Mouse (Mus musculus) effector memory CD4-positive, alpha-beta T cell, adult 7 months (primary cell): ENCODE data around the gene Gemin7. TPM values are rescaled to one million over a fixed set of nuclear protein-coding genes. Genes with fewer than 3 reads are reported as not detected.

ENCODE experiments used
- polyA plus RNA-seq: library from polyadenylated mRNA; unstranded; fragments of 100-300 nt; shearing (Covaris generic); gene quantifications from one replicate; pipeline ENCODE4 v1.2.1, GENCODE M21; 2017

Gene Gemin7
- 105 TPM for polyA plus RNA-seq

DNA sequence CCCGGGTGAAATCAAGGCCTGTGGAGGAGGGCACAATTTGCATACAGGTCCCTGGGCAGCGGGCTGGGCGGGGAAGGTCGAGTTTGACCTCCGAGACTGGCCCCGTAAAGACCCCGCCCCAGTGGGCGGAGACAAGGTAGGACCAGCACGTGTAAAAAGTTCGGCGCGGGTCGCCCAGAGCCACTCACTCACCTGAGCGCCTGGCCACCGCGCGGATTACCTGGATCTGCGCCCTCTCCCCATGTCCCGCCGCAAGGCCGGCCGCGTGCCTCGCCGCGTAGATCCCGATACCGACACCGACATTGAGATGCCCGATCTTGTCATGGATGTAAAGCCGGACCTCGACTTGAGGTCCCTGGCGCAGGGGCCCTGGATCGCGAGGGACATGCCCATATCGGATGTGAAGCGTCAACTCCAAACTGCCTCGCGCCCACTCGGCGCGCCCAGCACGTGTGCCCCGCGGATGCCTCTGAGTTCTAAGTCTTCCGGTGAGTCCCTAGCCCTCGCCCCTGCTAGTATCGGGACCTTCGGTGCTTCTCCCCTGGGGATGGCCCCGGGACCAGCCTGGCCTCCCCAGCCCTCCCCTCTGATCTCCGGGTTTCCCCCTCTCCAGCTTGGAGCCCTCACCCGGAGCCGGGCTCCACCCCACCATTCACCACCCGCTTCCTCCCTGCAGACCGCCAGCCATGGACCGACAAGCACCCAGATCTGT, at the start of gene Gemin7, which contains the start of gene Zfp296:
Gene Gemin7, minus strand, starts transcription at position 455 of the 712 bp plus-strand sequence.
Gene Zfp296, plus strand, starts transcription at position 147 of the 712 bp plus-strand sequence.

DNA sequence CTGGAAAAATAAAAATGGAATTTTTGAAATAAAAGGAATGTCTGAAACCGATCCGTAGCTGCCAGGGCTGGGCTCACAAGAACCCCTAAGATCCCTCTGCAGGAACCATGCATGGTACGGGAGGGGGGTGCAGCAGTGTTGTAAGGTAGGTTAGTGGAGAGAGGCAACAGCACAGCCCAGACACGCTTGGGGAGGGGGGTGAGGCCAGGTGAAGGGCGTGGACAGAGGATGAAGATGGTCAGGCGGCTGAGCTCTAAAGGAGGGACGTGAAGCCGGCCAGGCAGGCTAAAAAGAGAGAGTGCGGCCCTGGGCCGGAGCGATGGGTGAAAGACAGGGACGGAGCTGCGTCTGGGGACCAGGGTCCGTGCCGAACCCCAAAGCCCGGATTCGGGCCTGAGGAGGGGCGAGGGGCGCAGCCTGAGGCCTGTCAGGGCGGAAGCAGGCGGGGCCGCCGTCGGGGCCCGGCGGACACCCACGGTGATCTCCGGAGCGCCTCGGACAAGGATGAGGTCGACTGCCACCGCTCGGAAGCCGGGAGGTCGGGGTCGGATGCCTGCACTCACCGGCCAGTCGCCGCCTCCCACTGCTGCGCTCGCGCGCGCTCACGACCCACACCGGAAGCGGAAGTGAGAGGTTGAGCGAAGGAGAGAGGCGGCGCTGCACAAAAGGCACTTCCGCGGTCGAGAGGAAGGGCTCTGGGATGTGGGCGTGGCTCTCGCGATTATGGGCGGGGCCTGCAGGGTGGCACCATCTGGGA, 26.6 kb upstream of the Gemin7 start, which contains the start of gene Clasrp:
Gene Clasrp, minus strand, starts transcription at position 638 of the 757 bp plus-strand sequence.

DNA sequence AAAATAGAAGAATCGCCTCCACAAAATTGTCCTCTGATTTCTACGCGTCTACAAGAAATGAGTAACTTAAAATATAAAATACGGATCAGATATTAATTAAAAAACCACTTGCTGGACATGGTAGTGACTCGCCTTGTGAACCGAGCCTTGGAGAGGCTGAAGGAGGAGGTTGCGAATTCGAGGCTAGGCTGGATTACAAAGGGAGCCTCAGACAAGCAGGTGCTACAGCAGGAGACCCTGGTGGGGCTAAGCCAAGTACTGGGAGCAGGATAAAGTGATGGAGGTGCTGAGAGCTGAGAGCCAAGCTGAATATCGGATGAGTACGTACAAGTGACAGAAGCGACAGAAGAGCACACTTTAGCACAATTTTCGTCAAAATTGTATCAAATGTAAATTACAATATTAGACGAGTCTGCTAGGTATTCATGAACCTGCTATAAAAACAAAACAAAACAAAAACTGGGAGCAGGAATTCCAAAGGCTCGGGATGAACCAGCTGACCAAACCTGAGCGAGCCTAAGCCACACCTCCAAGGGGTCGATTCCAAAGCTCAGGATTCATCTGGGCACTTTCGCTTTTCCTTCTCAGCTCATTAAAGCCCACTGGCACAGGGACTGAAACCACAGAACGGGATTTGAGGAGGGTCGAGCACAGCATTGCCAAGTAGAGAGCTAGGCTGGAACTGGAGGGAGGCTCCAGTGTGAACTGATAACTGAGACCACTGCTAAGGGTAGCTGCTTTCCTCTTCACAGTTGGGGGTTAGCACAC, 14.6 kb downstream of the Gemin7 start, which contains the start of gene Ppp1r37:
Gene Ppp1r37, minus strand, starts transcription at position 434 of the 768 bp plus-strand sequence.

DNA sequence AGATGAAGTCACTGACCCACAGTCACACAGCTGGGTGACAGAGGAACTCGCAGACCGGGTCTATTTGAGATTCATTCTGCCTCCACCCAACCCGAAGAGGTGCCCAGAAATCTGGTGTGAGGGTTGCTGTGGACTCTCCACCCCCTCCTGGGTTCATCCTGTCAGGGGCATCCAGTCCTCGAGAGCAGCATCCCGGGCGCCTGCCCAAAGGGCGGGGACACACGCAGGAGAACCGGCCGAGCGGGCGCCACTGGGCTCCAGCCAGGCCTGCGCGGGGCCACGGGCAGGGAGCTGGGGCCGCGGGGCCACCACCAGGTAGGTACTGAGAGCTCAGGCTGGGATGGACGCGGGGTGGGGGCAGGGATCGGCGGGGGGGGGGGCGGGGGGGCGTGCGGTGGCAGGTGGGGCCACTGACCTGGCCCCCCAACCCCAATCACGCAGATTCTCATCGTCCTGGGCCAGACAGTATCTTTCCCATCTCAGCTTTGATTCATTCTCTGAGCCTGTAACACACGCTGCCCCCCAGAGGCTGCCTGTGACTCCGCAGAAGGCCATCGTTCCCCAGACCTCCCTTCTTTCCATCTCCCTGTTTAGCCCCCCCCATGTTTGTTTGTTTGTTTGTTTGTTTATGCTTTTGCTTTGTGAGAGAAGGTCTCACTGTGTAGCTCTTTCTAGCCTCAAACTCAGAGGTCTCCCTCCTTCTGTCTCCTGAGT, 59.6 kb downstream of the Gemin7 start, which contains the start of gene Nkpd1:
Gene Nkpd1, plus strand, starts transcription at position 187 of the 714 bp plus-strand sequence.

Other genes starting within 250 kb of the Gemin7 start
- 64.9 TPM for gene Ercc1, start 232.8 kb downstream of the Gemin7 start, polyA plus RNA-seq
- 5.2 TPM for gene Cd3eap, start 218.1 kb downstream of the Gemin7 start, polyA plus RNA-seq
- gene Ppp1r13l, start 217.8 kb downstream of the Gemin7 start, polyA plus RNA-seq, result 0.84 TPM
- 8.5 TPM for gene Ercc2, start 195.6 kb downstream of the Gemin7 start, polyA plus RNA-seq
- gene Klc3, start 173.5 kb downstream of the Gemin7 start, polyA plus RNA-seq, result 4.7 TPM
- 0.18 TPM for gene Ckm, start 172.8 kb downstream of the Gemin7 start, polyA plus RNA-seq
- 6.2 TPM for gene Mark4, start 118.8 kb downstream of the Gemin7 start, polyA plus RNA-seq
- not detected for gene Exoc3l2, start 114.3 kb downstream of the Gemin7 start, polyA plus RNA-seq
- 3.8 TPM for gene Bloc1s3, start 69.2 kb downstream of the Gemin7 start, polyA plus RNA-seq
- gene Trappc6a, start 69.2 kb downstream of the Gemin7 start, polyA plus RNA-seq, result 48.8 TPM
- not detected for gene Nkpd1, start 59.8 kb downstream of the Gemin7 start, polyA plus RNA-seq
- 15.6 TPM for gene Ppp1r37, start 14.5 kb downstream of the Gemin7 start, polyA plus RNA-seq
- gene Zfp296, start 308 bp downstream of the Gemin7 start, polyA plus RNA-seq, result 1.8 TPM
- gene Clasrp, start 26.9 kb upstream of the Gemin7 start, polyA plus RNA-seq, result 49.4 TPM
- gene Relb, start 51.8 kb upstream of the Gemin7 start, polyA plus RNA-seq, result 249 TPM
- gene Clptm1, start 87.4 kb upstream of the Gemin7 start, polyA plus RNA-seq, result 121 TPM
- not detected for gene Apoc2, start 100.3 kb upstream of the Gemin7 start, polyA plus RNA-seq
- not detected for gene Gm44805, start 103.8 kb upstream of the Gemin7 start, polyA plus RNA-seq
- 0.18 TPM for gene Apoc4, start 103.9 kb upstream of the Gemin7 start, polyA plus RNA-seq
- not detected for gene Apoc1, start 115.1 kb upstream of the Gemin7 start, polyA plus RNA-seq
- gene Apoe, start 121.6 kb upstream of the Gemin7 start, polyA plus RNA-seq, result 1.3 TPM
- 63.8 TPM for gene Tomm40, start 137.8 kb upstream of the Gemin7 start, polyA plus RNA-seq
- not detected for gene Nectin2, start 172.9 kb upstream of the Gemin7 start, polyA plus RNA-seq
- gene Bcam, start 193.4 kb upstream of the Gemin7 start, polyA plus RNA-seq, result 0.65 TPM
- not detected for gene Cblc, start 219.2 kb upstream of the Gemin7 start, polyA plus RNA-seq
- gene Bcl3, start 245.2 kb upstream of the Gemin7 start, polyA plus RNA-seq, result 199 TPM